Mouse (Mus musculus) midbrain, embryonic 11.5 days (tissue): ENCODE measurements at regions not wholly inside any gene's neighbourhood (a gene's known extent, or its start where the extent isn't known, plus 50 kb on each side); places are given as distances from the start of the nearest gene placed in this dataset.

Experiments
- ATAC-seq: fragments of 200-750 bp; cut with Nextera tagmentation; 2 replicates; pipeline ENCODE4 v1.8.0; 2017; ENCODE audit warnings: moderate TSS enrichment, moderate library complexity; ENCODE audit not compliant: low FRiP score
- DNase-seq: peaks from one replicate; pipeline ENCODE4 v3.0.0; 2015; ENCODE audit warnings: low spot score; ENCODE audit errors: missing footprints
- H3K27ac ChIP-seq: fragments of 300-500 bp; sonication (generic); 2 replicates; pipeline ENCODE4 v1.5.1; 2014; ENCODE audit warnings: low read depth, low read length
- H3K27me3 ChIP-seq: fragments of 300-500 bp; sonication (generic); 2 replicates; pipeline ENCODE4 v1.6.1; 2014; ENCODE audit warnings: mild to moderate bottlenecking, low read length, moderate library complexity, mixed read lengths; ENCODE audit not compliant: control insufficient read depth, insufficient read depth
- H3K36me3 ChIP-seq: fragments of 300-500 bp; sonication (generic); 2 replicates; pipeline ENCODE4 v1.6.1; 2014; ENCODE audit warnings: mild to moderate bottlenecking, low read length, moderate library complexity, mixed read lengths; ENCODE audit not compliant: control insufficient read depth, insufficient read depth
- H3K4me1 ChIP-seq: fragments of 300-500 bp; sonication (generic); 2 replicates; pipeline ENCODE4 v1.6.1; 2014; ENCODE audit warnings: low read length; ENCODE audit not compliant: control insufficient read depth, insufficient read depth
- H3K4me2 ChIP-seq: fragments of 300-500 bp; sonication (generic); 2 replicates; pipeline ENCODE4 v1.6.1; 2014; ENCODE audit warnings: mild to moderate bottlenecking, moderate library complexity
- H3K4me3 ChIP-seq: fragments of 300-500 bp; sonication (generic); 2 replicates; pipeline ENCODE4 v1.5.1; 2014; ENCODE audit warnings: low read depth, low read length
- H3K9ac ChIP-seq: fragments of 300-500 bp; sonication (generic); 2 replicates; pipeline ENCODE4 v1.6.1; 2014; ENCODE audit warnings: low read length
- H3K9me3 ChIP-seq: fragments of 300-500 bp; sonication (generic); 2 replicates; pipeline ENCODE4 v1.6.1; 2016; ENCODE audit warnings: low read length; ENCODE audit not compliant: control insufficient read depth
- WGBS: fragments of 180-500 bp; shearing (Covaris S2); extraction: QIAGEN DNeasy Blood & Tissue Kit; methylation state at CpG from one replicate; pipeline ENCODE4 v1.1.7; 2014; 5-methylcytosine and 5-hydroxymethylcytosine counted together

GRCm38 (mm10) chr19:25975202-25975601, 303.0 kb downstream of the Dmrt2 start:
- Histone ChIP-seq H3K4me3 (no peak overlapping the region), H3K4me2 (no peak overlapping the region), H3K27me3 (no peaks in the 10 kb centered on the region), H3K36me3 (no peaks in the 10 kb centered on the region), H3K9me3 (no peaks in the 10 kb centered on the region), H3K9ac (no peak overlapping the region), H3K4me1 (no peaks in the 10 kb centered on the region), H3K27ac (no peak overlapping the region)
- DNase-seq (no peak), ATAC-seq (no peak)

DNA sequence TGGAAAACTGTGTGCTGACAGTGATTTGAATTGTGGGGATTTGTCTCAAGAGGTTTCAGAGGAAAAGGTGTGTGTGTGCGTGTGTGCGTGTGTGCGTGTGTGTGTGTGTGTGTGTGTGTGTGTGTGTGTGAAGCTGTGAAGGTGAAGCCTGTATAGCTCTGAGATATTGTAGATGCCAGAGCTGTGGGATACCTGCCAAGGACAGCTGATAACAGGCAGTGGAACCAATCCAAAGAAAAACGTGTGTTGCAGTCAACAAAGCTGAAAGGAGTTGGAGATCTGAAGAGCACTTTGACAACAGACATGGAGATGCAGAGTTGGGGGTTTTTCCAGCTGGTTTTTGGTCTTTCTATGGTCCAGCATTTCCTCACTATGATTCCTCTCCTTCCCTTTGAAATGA, 308.1 kb downstream of the Dmrt2 start:
- Histone ChIP-seq H3K4me3 (no peak overlapping the region), H3K4me2 (no peak overlapping the region), H3K9ac (no peak overlapping the region), H3K36me3 (no peaks in the 10 kb centered on the region), H3K4me1 (no peaks in the 10 kb centered on the region), H3K27me3 (no peaks in the 10 kb centered on the region), H3K9me3 (no peaks in the 10 kb centered on the region), H3K27ac (no peak overlapping the region)
- ATAC-seq (no peak), DNase-seq (no peak)
- 84% methylated on average over 4 of the region's 4 CpGs for WGBS

GRCm38 (mm10) chr19:26014620-26015180, 342.5 kb downstream of the Dmrt2 start:
- no peak overlapping the region for H3K9ac ChIP-seq
- WGBS, result 66% methylated on average over 8 of the region's 8 CpGs
- no peak overlapping the region for H3K4me3 ChIP-seq
- H3K27me3 ChIP-seq, result no peaks in the 10 kb centered on the region
- ATAC-seq, result no peak
- no peaks in the 10 kb centered on the region for H3K9me3 ChIP-seq
- H3K4me1 ChIP-seq, result no peaks in the 10 kb centered on the region
- no peak overlapping the region for H3K4me2 ChIP-seq
- DNase-seq, result peak; percentile 59
- no peaks in the 10 kb centered on the region for H3K36me3 ChIP-seq
- no peak overlapping the region for H3K27ac ChIP-seq

- WGBS, result 77% methylated on average over 7 of the region's 7 CpGs
- Histone ChIP-seq H3K4me3 (no peak overlapping the region), H3K36me3 (no peaks in the 10 kb centered on the region), H3K9me3 (no peaks in the 10 kb centered on the region), H3K27ac (no peak overlapping the region), H3K4me1 (no peaks in the 10 kb centered on the region), H3K9ac (no peak overlapping the region), H3K4me2 (no peak overlapping the region), H3K27me3 (no peaks in the 10 kb centered on the region)
- peak; percentile 75 for DNase-seq
- no peak for ATAC-seq
Observed at GRCm38 (mm10) chr19:26021141-26021540, 348.9 kb downstream of the Dmrt2 start.

- ATAC-seq (no peak), DNase-seq (no peak)
- H3K4me2 ChIP-seq, result no peak overlapping the region
- H3K27ac ChIP-seq, result no peak overlapping the region
- no peaks in the 10 kb centered on the region for H3K4me1 ChIP-seq
- no peaks in the 10 kb centered on the region for H3K36me3 ChIP-seq
- no peak overlapping the region for H3K4me3 ChIP-seq
- H3K9ac ChIP-seq, result no peak overlapping the region
- 82% methylated on average over 3 of the region's 3 CpGs for WGBS
- H3K27me3 ChIP-seq, result no peaks in the 10 kb centered on the region
- no peaks in the 10 kb centered on the region for H3K9me3 ChIP-seq
Observed at GRCm38 (mm10) chr19:26026103-26026502, 353.9 kb downstream of the Dmrt2 start.

DNA sequence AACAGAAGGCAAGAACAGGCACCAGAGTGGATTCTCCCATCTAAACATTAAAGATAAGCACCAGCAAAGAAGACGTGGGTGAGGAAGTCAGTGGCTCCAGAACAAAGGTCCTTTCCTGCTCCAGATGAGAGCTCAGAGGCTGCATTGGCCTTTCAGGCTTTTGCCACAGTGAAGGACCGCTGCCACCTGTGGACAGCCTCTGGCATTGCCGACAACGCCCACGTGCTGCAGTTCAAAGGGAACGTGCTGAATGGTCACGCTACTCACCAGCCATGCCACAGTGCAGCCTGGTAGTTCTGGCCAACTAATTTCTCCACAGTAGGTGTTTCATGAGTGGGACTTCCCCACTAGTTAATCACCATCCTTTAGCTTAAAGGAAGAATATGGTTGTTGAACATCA, 365.1 kb downstream of the Dmrt2 start:
- Histone ChIP-seq H3K4me1 (no peaks in the 10 kb centered on the region), H3K27ac (no peak overlapping the region), H3K9ac (no peak overlapping the region), H3K4me3 (no peak overlapping the region), H3K9me3 (no peaks in the 10 kb centered on the region), H3K4me2 (no peak overlapping the region), H3K27me3 (no peaks in the 10 kb centered on the region), H3K36me3 (no peaks in the 10 kb centered on the region)
- peak; percentile 91 for DNase-seq
- 14% methylated on average over 7 of the region's 7 CpGs for WGBS
- ATAC-seq, result no peak

DNA sequence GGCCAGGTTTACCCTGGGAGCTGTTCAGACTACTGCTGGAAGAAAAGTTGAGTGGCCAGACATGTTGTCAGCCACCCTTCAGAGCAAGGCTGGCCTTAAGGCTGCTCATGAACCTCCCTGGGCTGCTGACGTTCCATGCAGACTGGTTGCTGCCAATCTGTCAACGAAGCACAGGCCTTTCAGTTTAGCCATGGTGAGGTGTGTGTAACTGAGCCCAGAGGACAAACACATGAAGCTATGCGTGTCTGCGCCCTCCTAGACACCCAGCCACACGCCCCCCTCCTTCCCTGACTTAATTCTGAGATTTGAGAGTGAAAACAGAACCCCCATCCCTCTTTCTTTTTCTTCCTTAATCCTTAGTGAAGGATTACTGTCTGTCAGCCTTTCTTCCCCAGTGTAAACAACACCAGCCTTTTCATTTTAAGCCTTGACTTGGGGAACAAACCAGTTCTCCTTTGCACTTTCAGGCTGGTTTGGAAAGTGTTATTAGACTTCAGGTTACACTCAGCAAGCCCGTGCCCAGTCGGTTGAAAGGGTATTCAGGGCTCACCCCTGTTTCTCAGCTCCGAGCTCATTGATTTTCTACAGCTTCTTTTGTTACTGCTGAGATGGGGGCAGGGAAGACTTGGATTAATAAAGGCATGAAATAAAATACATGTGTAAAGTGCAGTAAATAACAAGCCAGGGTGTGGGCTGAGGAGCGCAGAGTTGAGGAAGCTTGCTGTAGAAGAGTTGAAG, 379.4 kb downstream of the Dmrt2 start:
- Histone ChIP-seq H3K9me3 (no peaks in the 10 kb centered on the region), H3K4me3 (no peak overlapping the region), H3K36me3 (no peaks in the 10 kb centered on the region), H3K4me1 (peaks cover 9% of the 10 kb centered on the region), H3K27ac (no peak overlapping the region), H3K4me2 (no peak overlapping the region), H3K9ac (no peak overlapping the region), H3K27me3 (no peaks in the 10 kb centered on the region)
- ATAC-seq (peak; percentile 62), DNase-seq (peak; percentile 84)
- 16% methylated on average over 9 of the region's 9 CpGs for WGBS

DNA sequence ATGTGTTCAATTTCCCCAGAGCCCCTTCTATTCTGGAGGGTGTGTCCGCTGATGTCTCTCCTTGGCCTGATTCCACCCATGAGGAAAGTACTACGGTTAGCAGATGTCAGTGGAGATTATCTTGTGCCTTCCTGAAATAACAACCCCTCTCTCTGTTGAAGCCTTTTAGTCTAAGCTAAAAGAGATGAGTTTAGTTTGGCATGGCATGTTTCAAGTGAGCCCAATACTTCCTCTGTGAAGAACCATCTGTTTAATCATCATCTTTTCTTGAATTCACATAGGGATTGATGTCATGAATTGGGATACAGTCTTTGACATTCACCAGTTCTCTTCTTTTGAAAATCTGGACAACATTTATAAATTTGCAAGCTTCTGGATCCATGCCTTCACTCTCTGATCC, 387.5 kb downstream of the Dmrt2 start:
- Histone ChIP-seq H3K27me3 (no peaks in the 10 kb centered on the region), H3K36me3 (no peaks in the 10 kb centered on the region), H3K4me1 (no peaks in the 10 kb centered on the region), H3K27ac (no peak overlapping the region), H3K9ac (no peak overlapping the region), H3K9me3 (no peaks in the 10 kb centered on the region), H3K4me2 (no peak overlapping the region), H3K4me3 (no peak overlapping the region)
- 89% methylated on average over 2 of the region's 2 CpGs for WGBS
- ATAC-seq (no peak), DNase-seq (peak; percentile 31)

DNA sequence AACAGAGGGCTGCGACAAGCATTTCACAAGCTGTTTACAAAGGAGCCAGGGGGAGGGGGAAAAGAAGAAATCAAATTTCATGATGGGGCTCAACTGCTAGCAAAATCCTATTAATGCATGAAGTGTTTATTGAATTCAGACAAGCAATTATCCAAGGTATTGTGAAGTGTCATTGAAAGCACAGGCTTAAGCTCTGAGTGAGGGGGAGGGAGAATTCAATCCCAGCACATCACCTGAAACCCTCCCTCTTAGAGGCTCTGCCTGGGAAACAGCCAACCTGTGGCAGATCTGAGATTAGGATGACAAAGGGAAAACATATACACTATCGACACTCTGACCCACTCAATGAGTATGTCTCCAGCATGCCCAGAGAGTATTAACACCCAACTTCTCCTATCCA, 396.3 kb downstream of the Dmrt2 start:
- WGBS, result 26% methylated on average over 2 of the region's 2 CpGs

More for the DNA sequence above, 396.3 kb downstream of the Dmrt2 start:
- Histone ChIP-seq H3K9ac (no peak overlapping the region), H3K27me3 (no peaks in the 10 kb centered on the region), H3K36me3 (no peaks in the 10 kb centered on the region), H3K4me3 (no peak overlapping the region), H3K9me3 (no peaks in the 10 kb centered on the region), H3K4me1 (0 out of 2 replicates have a peak, but pooled peaks cover 4% of the 10 kb centered on the region), H3K4me2 (no peak overlapping the region), H3K27ac (no peak overlapping the region)
- ATAC-seq, result 0 out of 2 replicates have a peak, but pooled peaks have one; percentile 27
- DNase-seq, result no peak
